Mouse (Mus musculus) liver, embryonic 15.5 days (tissue): Measurements from ENCODE around the gene Tnf. TPM values are rescaled to one million over a fixed set of nuclear protein-coding genes. Genes with fewer than 3 reads are reported as not detected.

Experiments used
- ATAC-seq: fragments of 200-750 bp; cut with Nextera tagmentation; 2 replicates; pipeline ENCODE4 v1.8.0; 2017; ENCODE audit warnings: moderate number of reproducible peaks, mild to moderate bottlenecking, moderate library complexity; ENCODE audit not compliant: insufficient read depth
- H3K27ac ChIP-seq: fragments of 300-500 bp; sonication (generic); replicated peaks from 2 replicates; pipeline ENCODE4 v1.5.1; 2015; ENCODE audit warnings: mild to moderate bottlenecking, inconsistent platforms
- H3K27me3 ChIP-seq: fragments of 300-500 bp; sonication (generic); 2 replicates; pipeline ENCODE4 v1.6.1; 2015; ENCODE audit warnings: mild to moderate bottlenecking, inconsistent platforms
- H3K36me3 ChIP-seq: fragments of 300-500 bp; sonication (generic); replicated peaks from 2 replicates; pipeline ENCODE4 v1.6.1; 2015; ENCODE audit warnings: moderate library complexity, mild to moderate bottlenecking, inconsistent platforms
- H3K4me1 ChIP-seq: fragments of 300-500 bp; sonication (generic); replicated peaks from 2 replicates; pipeline ENCODE4 v1.6.1; 2015; ENCODE audit warnings: inconsistent platforms
- H3K4me2 ChIP-seq: fragments of 300-500 bp; sonication (generic); 2 replicates; pipeline ENCODE4 v1.6.1; 2015; ENCODE audit warnings: moderate library complexity, mild to moderate bottlenecking, inconsistent platforms
- H3K4me3 ChIP-seq: fragments of 300-500 bp; sonication (generic); replicated peaks from 2 replicates; pipeline ENCODE4 v1.5.1; 2015; ENCODE audit warnings: mild to moderate bottlenecking, inconsistent platforms
- H3K9ac ChIP-seq: fragments of 300-500 bp; sonication (generic); 2 replicates; pipeline ENCODE4 v1.6.1; 2015; ENCODE audit warnings: moderate library complexity, mild to moderate bottlenecking, inconsistent platforms
- H3K9me3 ChIP-seq: fragments of 300-500 bp; sonication (generic); replicated peaks from 2 replicates; pipeline ENCODE4 v1.6.1; 2016; ENCODE audit warnings: inconsistent platforms
- WGBS: fragments of 180-500 bp; shearing (Covaris S2); methylation state at CpG from one replicate; pipeline ENCODE4 v1.1.7; 2015; ENCODE audit warnings: mixed read lengths; ENCODE audit not compliant: insufficient replicate concordance; 5-methylcytosine and 5-hydroxymethylcytosine counted together
- polyA plus RNA-seq: library from polyadenylated mRNA; unstranded; fragments of >200 nt; fragmentation: Nextera tagmentation; extraction: Ambion mirVana; gene quantifications from 2 replicates; pipeline ENCODE4 v1.2.1, GENCODE M21; 2015

Tnf gene
- polyA plus RNA-seq, 1 experiment from 2014 or later, result 0.36 TPM

DNA sequence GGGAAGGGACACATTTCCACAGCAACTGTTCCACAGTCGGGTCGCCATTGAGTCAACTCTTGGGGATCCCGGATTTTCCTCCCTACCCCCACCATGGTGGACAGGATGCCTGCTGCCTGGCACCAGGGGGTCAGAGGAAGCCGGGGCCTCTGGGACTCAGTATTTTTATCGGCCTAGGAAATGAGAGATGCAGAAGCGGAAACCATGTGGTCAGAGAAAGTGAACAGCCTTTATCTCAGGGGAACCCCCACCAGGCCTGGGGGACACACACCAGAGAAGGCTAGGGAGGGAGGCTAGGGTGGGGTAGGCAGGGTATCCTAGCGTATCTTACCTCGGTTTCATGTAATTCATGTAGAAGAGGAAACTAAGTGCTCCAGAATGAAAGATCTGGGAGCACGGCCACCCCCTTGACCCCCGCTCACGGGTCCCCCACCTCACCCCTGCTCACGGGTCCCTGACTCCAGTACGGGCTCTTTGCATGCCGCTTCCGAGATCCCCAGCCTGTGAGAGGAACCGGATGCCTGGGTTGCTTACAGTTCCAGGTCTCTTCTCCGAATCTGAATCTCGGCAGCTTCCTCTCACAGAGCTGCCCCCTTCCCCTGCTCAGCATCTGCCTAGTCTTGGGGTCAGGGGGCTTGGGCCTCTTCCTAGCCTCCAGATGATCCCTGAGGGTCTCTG is 16.8 kb upstream of the Tnf start:
- 0 out of 2 replicates have a peak, but pooled peaks cover 3% of the 10 kb centered on the region for H3K27me3 ChIP-seq
- peak overlapping the region; percentile 34 for H3K4me2 ChIP-seq
- peaks cover 47% of the 10 kb centered on the region for H3K4me1 ChIP-seq
- peaks cover 13% of the 10 kb centered on the region; the same call in 1 of the 2 replicates for H3K36me3 ChIP-seq
- H3K27ac ChIP-seq, result peak overlapping the region; percentile 61
- no peak overlapping the region for H3K4me3 ChIP-seq
- ATAC-seq, result peak; percentile 51; the same call in 1 of the 2 replicates
- no peaks in the 10 kb centered on the region for H3K9me3 ChIP-seq
- 14% methylated on average over 18 of the region's 18 CpGs for WGBS
- H3K9ac ChIP-seq, result no peak overlapping the region

DNA sequence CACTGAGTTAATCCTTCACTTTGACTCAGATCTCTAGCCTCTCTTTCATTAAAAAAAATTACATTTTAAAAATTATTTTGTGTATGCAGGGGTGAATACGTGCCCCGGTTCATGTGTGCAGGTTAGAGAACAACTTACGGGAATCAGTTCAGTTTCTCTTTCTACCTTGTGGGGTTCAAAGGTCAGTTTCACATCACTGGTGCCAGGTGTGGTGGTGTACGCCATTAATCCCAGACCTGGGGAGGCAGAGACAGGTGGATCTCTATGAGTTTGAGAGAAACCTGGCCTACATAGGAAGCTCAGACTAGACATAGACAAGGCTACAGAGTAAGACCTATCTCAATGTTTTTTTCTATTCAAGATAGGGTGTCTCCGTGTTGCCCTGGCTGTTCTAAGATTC is 11.3 kb upstream of the Tnf start:
- H3K4me1 ChIP-seq, result peaks cover 8% of the 10 kb centered on the region
- no peaks in the 10 kb centered on the region for H3K36me3 ChIP-seq
- WGBS, result 69% methylated on average over 5 of the region's 5 CpGs
- no peak for ATAC-seq
- H3K4me2 ChIP-seq, result no peak overlapping the region
- no peak overlapping the region for H3K4me3 ChIP-seq
- H3K27ac ChIP-seq, result no peak overlapping the region
- H3K9me3 ChIP-seq, result no peaks in the 10 kb centered on the region
- no peak overlapping the region for H3K9ac ChIP-seq
- H3K27me3 ChIP-seq, result peaks cover 9% of the 10 kb centered on the region

- Histone ChIP-seq H3K4me3 (no peak overlapping the region), H3K9ac (no peak overlapping the region), H3K4me2 (no peak overlapping the region), H3K27me3 (peaks cover 9% of the 10 kb centered on the region), H3K9me3 (no peaks in the 10 kb centered on the region), H3K4me1 (peaks cover 4% of the 10 kb centered on the region; the same call in 1 of the 2 replicates), H3K36me3 (no peaks in the 10 kb centered on the region), H3K27ac (no peak overlapping the region)
- no peak for ATAC-seq
- WGBS, result 61% methylated on average over 3 of the region's 3 CpGs
Observed at GRCm38 (mm10) chr17:35210593-35210992, 8.8 kb upstream of the Tnf start.

DNA sequence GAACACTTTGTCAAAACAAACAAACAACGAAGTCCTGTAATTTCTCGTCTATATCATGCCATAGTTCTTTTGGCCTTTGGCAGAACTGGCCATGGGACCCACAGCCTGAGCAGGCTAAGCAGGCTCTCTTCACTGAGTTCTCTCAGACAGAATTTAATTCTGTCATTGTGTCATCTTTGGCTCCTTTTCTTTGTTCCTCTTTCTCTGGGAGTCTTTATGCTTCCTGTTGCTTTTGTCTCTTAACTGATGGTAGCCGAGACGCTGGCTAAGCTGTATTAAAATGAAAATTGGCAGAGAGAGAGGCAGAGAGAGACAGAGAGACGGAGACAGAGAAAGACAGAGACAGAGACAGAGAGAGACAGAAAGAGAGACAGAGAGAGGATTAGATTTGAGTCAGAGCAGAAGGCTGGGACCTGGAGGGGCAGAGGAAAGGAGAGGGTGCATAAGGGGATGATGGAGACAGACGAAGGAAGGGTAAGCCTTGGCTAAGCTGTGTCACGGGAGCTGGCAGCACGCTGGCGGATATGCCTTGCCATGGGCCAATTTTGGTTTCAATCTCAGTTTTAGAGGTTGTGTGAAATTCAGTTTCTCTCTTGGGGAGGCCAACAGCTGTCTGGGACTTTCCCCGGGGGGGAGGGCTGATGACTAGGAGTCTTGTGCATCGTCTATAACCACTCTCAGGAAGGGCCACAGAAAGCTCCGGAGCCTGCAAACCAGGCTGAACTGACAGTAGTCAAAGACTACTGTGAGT is 8.2 kb upstream of the Tnf start:
- H3K9me3 ChIP-seq, result no peaks in the 10 kb centered on the region
- ATAC-seq, result no peak
- no peaks in the 10 kb centered on the region for H3K36me3 ChIP-seq
- no peak overlapping the region for H3K9ac ChIP-seq
- no peak overlapping the region for H3K4me3 ChIP-seq
- no peak overlapping the region for H3K27ac ChIP-seq
- peaks cover 4% of the 10 kb centered on the region; the same call in 1 of the 2 replicates for H3K4me1 ChIP-seq
- no peak overlapping the region for H3K4me2 ChIP-seq
- 35% methylated on average over 12 of the region's 12 CpGs for WGBS
- H3K27me3 ChIP-seq, result peaks cover 12% of the 10 kb centered on the region

DNA sequence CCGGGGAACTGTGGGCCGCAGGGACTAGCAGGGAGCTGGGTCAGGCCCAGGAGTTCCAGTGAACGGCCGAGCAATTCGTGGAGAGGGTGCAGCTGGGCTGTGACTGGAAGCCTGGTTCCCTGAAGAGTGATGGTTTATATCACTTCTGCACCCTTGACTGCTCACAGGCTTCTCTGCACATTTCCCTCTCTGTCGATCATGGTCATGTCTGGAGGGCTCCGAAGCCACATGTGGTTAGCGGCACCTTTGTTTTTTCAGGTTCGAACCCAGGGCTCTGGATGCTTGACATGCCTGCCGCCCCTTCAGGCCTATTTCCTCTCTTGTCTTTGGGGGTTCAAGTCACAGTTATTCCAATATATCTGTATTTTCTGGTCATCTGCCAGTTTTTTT is 3.6 kb upstream of the Tnf start:
- Histone ChIP-seq H3K27ac (no peak overlapping the region), H3K36me3 (no peaks in the 10 kb centered on the region), H3K4me3 (no peak overlapping the region), H3K27me3 (peaks cover 55% of the 10 kb centered on the region), H3K9ac (no peak overlapping the region), H3K4me1 (peaks cover 8% of the 10 kb centered on the region; the same call in 1 of the 2 replicates), H3K4me2 (no peak overlapping the region), H3K9me3 (no peaks in the 10 kb centered on the region)
- no peak for ATAC-seq
- WGBS, result 49% methylated on average over 10 of the region's 10 CpGs

DNA sequence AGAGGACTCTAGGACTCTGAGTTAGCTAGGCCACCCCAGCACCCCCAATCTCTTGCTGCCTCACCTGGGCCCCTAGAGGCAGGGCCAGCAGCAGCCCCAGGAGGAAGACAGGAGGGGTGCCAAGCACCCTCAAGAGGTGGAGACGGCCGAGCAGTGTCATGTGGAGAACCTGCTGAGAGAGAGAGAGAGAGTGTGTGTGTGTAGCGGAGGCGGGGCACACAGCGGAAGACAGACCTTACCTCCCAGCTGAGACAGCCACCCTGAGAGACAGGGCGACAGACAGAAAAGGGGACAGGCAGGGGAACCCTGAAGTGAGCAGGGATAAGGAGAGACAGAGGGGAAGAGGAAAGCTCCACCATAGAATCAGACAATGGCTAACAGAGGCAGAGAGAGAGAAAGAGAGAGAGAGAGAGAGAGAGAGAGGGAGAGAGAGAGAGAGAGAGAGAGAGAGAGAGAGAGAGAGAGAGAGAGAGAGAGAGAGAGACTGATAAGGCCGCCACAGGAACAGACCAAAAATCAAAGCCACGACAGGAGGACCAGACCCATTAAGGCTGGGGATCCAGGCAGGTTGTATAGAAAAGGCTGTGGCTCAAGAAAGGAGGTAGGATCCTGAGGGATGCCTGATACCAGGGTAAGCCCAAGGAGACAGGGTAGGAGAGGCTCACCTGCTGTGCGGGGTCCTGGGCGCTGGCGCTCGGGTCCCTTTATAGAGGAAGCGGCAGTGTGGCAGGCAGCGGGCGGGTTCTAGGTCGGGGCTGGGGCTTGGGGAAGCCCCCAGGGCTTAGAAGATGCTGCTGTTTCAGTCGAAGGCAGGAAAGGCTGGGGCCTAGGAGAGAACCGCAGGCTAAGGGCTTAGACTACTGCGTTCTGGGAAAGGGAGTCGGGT is 2.9 kb upstream of the Tnf start, which contains the start of gene Lta:
TSS of gene Lta (minus strand) at position 858 of the 886 bp plus-strand sequence.
- H3K27me3 ChIP-seq, result peaks cover 56% of the 10 kb centered on the region
- no peak within 1 kb of the TSS for H3K4me3 ChIP-seq
- no peaks in the 10 kb centered on the region for H3K9me3 ChIP-seq
- H3K4me1 ChIP-seq, result peaks cover 11% of the 10 kb centered on the region; the same call in 1 of the 2 replicates
- H3K27ac ChIP-seq, result no peak within 1 kb of the TSS
- 40% methylated on average over 20 of the region's 20 CpGs for WGBS
- no peaks in the 10 kb centered on the region for H3K36me3 ChIP-seq
- H3K4me2 ChIP-seq, result no peak within 1 kb of the TSS
- ATAC-seq, result no peak
- no peak within 1 kb of the TSS for H3K9ac ChIP-seq

DNA sequence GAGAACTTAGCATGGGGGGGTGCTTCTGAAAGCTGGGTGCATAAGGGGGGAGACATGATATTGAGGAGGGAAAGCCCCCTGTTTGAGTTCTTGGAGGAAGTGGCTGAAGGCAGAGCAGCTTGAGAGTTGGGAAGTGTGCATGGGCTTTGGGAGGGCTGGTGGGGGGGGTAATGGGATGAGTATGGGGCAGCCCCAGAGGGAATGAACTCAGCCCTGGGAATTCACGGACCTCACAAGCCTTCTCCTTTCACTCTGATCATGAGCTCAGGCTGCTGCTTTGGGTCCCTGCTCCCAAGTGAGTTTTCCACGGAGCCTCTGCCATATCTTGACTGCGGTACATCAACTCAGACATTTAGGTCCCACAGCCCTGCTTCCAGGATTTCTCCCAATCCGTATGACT is 635 bp upstream of the Tnf start:
- H3K4me1 ChIP-seq, result peaks cover 11% of the 10 kb centered on the region; the same call in 1 of the 2 replicates
- H3K4me3 ChIP-seq, result no peak overlapping the region
- H3K9me3 ChIP-seq, result no peaks in the 10 kb centered on the region
- no peak for ATAC-seq
- no peaks in the 10 kb centered on the region for H3K36me3 ChIP-seq
- H3K9ac ChIP-seq, result no peak overlapping the region
- no peak overlapping the region for H3K27ac ChIP-seq
- no peak overlapping the region for H3K4me2 ChIP-seq
- WGBS, result 66% methylated on average over 4 of the region's 4 CpGs
- H3K27me3 ChIP-seq, result peaks cover 68% of the 10 kb centered on the region

DNA sequence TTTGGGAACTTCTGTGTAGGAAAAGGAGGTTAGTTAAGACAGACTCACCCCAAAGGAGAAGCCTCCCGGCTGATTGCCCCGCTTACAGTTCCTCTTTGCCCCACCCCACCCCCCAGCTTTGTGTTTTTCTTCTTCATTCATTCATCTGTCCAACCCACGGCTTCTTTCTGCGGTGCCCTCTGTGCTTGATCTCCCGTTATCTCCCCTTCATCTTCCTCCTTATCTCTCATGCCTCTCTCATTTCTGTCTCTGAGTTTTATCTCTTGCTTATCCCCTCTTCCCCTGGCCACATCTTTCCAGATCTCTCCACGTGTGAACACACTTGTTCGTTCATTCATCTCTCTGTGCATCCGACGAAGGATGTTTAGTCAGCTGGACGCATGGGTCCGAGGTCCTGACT is 679 bp downstream of the Tnf start:
- Histone ChIP-seq H3K27me3 (peaks cover 79% of the 10 kb centered on the region), H3K36me3 (no peaks in the 10 kb centered on the region), H3K4me3 (peak overlapping the region; percentile 40), H3K27ac (peak overlapping the region; percentile 71; the same call in 1 of the 2 replicates), H3K9ac (0 out of 2 replicates have a peak overlapping the region, but pooled peaks have one; percentile 30), H3K4me2 (peak overlapping the region; percentile 41), H3K9me3 (no peaks in the 10 kb centered on the region), H3K4me1 (peaks cover 16% of the 10 kb centered on the region; the same call in 1 of the 2 replicates)
- no peak for ATAC-seq
- 10% methylated on average over 11 of the region's 11 CpGs for WGBS

- Histone ChIP-seq H3K27me3 (peaks cover 85% of the 10 kb centered on the region), H3K27ac (peak overlapping the region; percentile 71), H3K4me3 (peak overlapping the region; percentile 40), H3K36me3 (no peaks in the 10 kb centered on the region), H3K4me1 (peaks cover 24% of the 10 kb centered on the region), H3K9me3 (no peaks in the 10 kb centered on the region), H3K9ac (no peak overlapping the region), H3K4me2 (peak overlapping the region; percentile 41)
- 15% methylated on average over 11 of the region's 11 CpGs for WGBS
- ATAC-seq, result peak; percentile 48; the same call in 1 of the 2 replicates
Observed at GRCm38 (mm10) chr17:35200398-35200797, 1.4 kb downstream of the Tnf start.

DNA sequence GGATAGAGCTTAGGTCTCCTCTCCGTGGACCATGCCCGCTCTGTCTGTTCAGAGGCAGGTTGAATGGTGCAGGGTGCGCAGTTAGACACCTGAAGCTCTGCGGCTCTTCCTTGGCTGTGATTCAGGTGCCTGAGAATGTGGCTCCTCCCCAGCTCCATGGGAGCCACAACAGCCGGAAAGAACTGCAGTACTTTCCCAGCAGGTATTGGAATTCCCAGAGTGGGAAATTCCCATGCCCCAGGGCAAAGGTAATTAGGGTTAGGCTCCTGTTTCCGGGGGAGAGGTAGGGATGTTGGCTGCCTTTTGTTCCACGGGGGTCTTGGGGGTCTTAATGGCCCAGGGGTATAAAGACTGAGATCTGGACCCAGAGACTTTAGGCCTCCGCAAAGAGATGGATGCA is 2.9 kb downstream of the Tnf start:
- WGBS, result 63% methylated on average over 8 of the region's 8 CpGs

More for the DNA sequence above, 2.9 kb downstream of the Tnf start:
- H3K4me1 ChIP-seq, result peaks cover 37% of the 10 kb centered on the region
- no peak overlapping the region for H3K4me3 ChIP-seq
- no peaks in the 10 kb centered on the region for H3K36me3 ChIP-seq
- H3K27ac ChIP-seq, result no peak overlapping the region
- peaks cover 88% of the 10 kb centered on the region for H3K27me3 ChIP-seq
- H3K9me3 ChIP-seq, result no peaks in the 10 kb centered on the region
- ATAC-seq, result no peak
- no peak overlapping the region for H3K9ac ChIP-seq
- no peak overlapping the region for H3K4me2 ChIP-seq
